In the genomic region with DNA sequence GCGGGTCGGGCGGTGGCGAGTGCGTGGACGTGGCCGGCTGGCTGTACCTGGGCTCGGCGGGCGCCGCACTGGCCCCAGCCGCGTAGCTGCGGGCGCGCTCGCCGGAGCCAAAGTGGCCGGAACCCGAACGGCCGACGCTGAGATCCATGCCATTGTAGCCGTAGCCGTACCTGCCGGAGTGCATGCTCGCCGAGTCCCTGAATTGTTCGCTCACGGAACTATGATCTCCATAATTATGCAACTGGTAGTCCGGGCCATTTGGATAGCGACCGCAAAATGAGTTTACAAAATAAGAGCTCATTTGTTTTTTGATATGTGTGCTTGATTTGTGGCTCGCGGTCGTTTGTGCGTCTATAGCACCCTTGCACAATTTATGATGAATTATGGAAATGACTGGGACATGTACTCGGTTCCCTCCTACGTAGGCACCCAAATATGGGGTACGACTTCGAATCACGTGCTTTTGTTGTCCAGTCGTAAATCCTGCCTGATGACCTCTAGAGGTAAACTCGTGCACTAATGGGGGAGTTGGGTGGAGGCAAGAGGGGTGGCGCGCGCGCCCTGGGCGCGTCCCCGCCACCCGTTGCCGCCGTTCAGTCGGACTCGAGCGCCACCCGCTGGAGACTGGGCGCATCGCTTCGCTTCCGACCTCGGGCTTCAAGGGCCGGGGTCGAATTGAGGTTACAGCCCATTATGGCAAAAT, we compare ENCODE assay signal across 8 mouse cellular contexts. TPM values are rescaled to one million over a fixed set of nuclear protein-coding genes. Genes with fewer than 3 reads are reported as not detected.
DNase-seq lines count a peak whose midpoint lies in the region; ATAC-seq and TF ChIP-seq lines count a peak whose summit lies in the region.

A gene (minus strand): TSS at position 538 of the 703 bp plus-strand sequence.

- no peaks in the 10 kb centered on the region for H3K9me3 ChIP-seq in heart, embryonic 16.5 days (replicated peaks; ENCODE audit: control insufficient read depth, low read length)

- peak within 1 kb of the TSS; percentile 56 for H3K4me2 ChIP-seq in heart, embryonic 16.5 days (ENCODE audit: low read depth, low read length)

- no peak within 1 kb of the TSS for H3K27ac ChIP-seq in left cerebral cortex, adult 2 months
- H3K27ac ChIP-seq in heart, embryonic 16.5 days (ENCODE audit: low read length): no peak within 1 kb of the TSS; the same call in 1 of the 2 replicates

- H3K4me1 ChIP-seq in heart, embryonic 16.5 days (ENCODE audit: control insufficient read depth, insufficient read depth, low read length): peaks cover 3% of the 10 kb centered on the region; the same call in 1 of the 2 replicates

- peak; percentile 45 for TF ChIP-seq CTCF in left cerebral cortex, adult 2 months (IDR thresholded peaks at IDR 0.05)

- 1% methylated on average over 65 of the region's 65 CpGs for WGBS in heart, embryonic 16.5 days

- H3K4me3 ChIP-seq in left cerebral cortex, adult 2 months: no peak within 1 kb of the TSS
- peak within 1 kb of the TSS; percentile 45 for H3K4me3 ChIP-seq in heart, embryonic 16.5 days (ENCODE audit: low read length)

- no peak for DNase-seq in left cerebral cortex, adult 2 months (ENCODE audit: extremely low spot score in 1 of 2, low spot score in 2 of 2)
- no peak for DNase-seq in left cerebral cortex, adult 8-10 months (ENCODE audit: low spot score in 2 of 2)
- DNase-seq in fibroblast of lung, adult 2 months (ENCODE audit: low read depth): peak; percentile 66
- peak; percentile 92 to 93 for DNase-seq in kidney, postnatal 25 days
- DNase-seq in thymus, postnatal 4 days: no peak
- DNase-seq in left cerebral cortex, postnatal 36 days (ENCODE audit: low spot score in 2 of 2): no peak

- H3K27me3 ChIP-seq in heart, embryonic 16.5 days (ENCODE audit: control insufficient read depth, insufficient read depth, low read length): peaks cover 79% of the 10 kb centered on the region

- H3K36me3 ChIP-seq in heart, embryonic 16.5 days (ENCODE audit: control insufficient read depth, insufficient read depth): no peaks in the 10 kb centered on the region

- ATAC-seq in heart, embryonic 16.5 days (replicated peaks; ENCODE audit: extremely low read depth, insufficient read depth, low FRiP score): 0 out of 2 replicates have a peak, but pooled peaks have one; percentile 37
- peak; percentile 61 for ATAC-seq in megakaryocyte progenitor cell, adult 5-6 weeks (replicated peaks; ENCODE audit: poor library complexity)

- peak within 1 kb of the TSS; percentile 56 for H3K9ac ChIP-seq in heart, embryonic 16.5 days (ENCODE audit: low read length)

- intact Hi-C loops in left cerebral cortex, adult 2 months (cut with DNase I): no loop called here
- intact Hi-C loops in left cerebral cortex, postnatal 36 days (cut with DNase I): loop anchor here (5.0 kb wide), 1 partner anchor 37 kb away; no protein-coding TSS in a partner anchor

RNA-seq across cellular contexts. Expression of the gene that starts here (rescaled TPM):
- not detected for total RNA-seq in left cerebral cortex, adult 2 months (2021)
- total RNA-seq in left cerebral cortex, adult 8-10 months (2022): not detected
- polyA plus RNA-seq in heart, embryonic 16.5 days (2015; fragmentation: Nextera tagmentation; extraction: Ambion mirVana): 1.3 and 3.3 TPM in 2 replicates
- total RNA-seq in megakaryocyte progenitor cell, adult 5-6 weeks (2015): 2.3 and 3.1 TPM in 2 replicates
- total RNA-seq in megakaryocyte progenitor cell, adult 5-6 weeks (2017): 0.83 and 1.1 TPM in 2 replicates
- total RNA-seq in left cerebral cortex, postnatal 36 days (2021): not detected

Comparison
In these comparisons a context has a peak if more than half of its experiments do, and no peak if none do; other contexts are left out.
1. DNase-seq: peak in fibroblast of lung, adult 2 months (single experiment) and kidney, postnatal 25 days (2 of 2); none in left cerebral cortex, adult 2 months (0 of 2), left cerebral cortex, adult 8-10 months (0 of 2), thymus, postnatal 4 days (single experiment) and left cerebral cortex, postnatal 36 days (0 of 2).